Mouse (Mus musculus) limb, embryonic 14.5 days (tissue): ENCODE data around the gene Gas2. TPM values are rescaled to one million over a fixed set of nuclear protein-coding genes. Genes with fewer than 3 reads are reported as not detected.

Experiments used
- ATAC-seq: fragments of 200-750 bp; cut with Nextera tagmentation; 2 replicates; pipeline ENCODE4 v1.8.0; 2017; ENCODE audit warnings: low read depth, moderate number of reproducible peaks, moderate TSS enrichment; ENCODE audit not compliant: low FRiP score
- DNase-seq: peaks from one replicate; pipeline ENCODE4 v3.0.0-alpha.2; 2015; ENCODE audit warnings: low spot score
- H3K27ac ChIP-seq: fragments of 300-500 bp; sonication (generic); replicated peaks from 2 replicates; pipeline ENCODE4 v1.5.1; 2014; ENCODE audit warnings: low read depth, mild to moderate bottlenecking, low read length, moderate library complexity, mixed read lengths
- H3K27me3 ChIP-seq: fragments of 300-500 bp; sonication (generic); 2 replicates; pipeline ENCODE4 v1.6.1; 2014; ENCODE audit warnings: low read length, mixed read lengths; ENCODE audit not compliant: control insufficient read depth, insufficient read depth
- H3K36me3 ChIP-seq: fragments of 300-500 bp; sonication (generic); 2 replicates; pipeline ENCODE4 v1.6.1; 2014; ENCODE audit warnings: mild to moderate bottlenecking, low read length, moderate library complexity, mixed read lengths; ENCODE audit not compliant: control insufficient read depth, insufficient read depth
- H3K4me1 ChIP-seq: fragments of 300-500 bp; sonication (generic); 2 replicates; pipeline ENCODE4 v1.6.1; 2014; ENCODE audit warnings: antibody characterized with exemption, low read length, mixed read lengths; ENCODE audit not compliant: control insufficient read depth, insufficient read depth
- H3K4me2 ChIP-seq: fragments of 300-500 bp; sonication (generic); replicated peaks from 2 replicates; pipeline ENCODE4 v1.6.1; 2014; ENCODE audit warnings: low read depth, mild to moderate bottlenecking, low read length, moderate library complexity; ENCODE audit not compliant: severe bottlenecking
- H3K4me3 ChIP-seq: fragments of 300-500 bp; sonication (generic); replicated peaks from 2 replicates; pipeline ENCODE4 v1.5.1; 2014; ENCODE audit warnings: low read length
- H3K9ac ChIP-seq: fragments of 300-500 bp; sonication (generic); 2 replicates; pipeline ENCODE4 v1.6.1; 2014; ENCODE audit warnings: mild to moderate bottlenecking, low read depth, low read length, moderate library complexity; ENCODE audit not compliant: severe bottlenecking
- H3K9me3 ChIP-seq: fragments of 300-500 bp; sonication (generic); 2 replicates; pipeline ENCODE4 v1.6.1; 2016; ENCODE audit warnings: low read length; ENCODE audit not compliant: control insufficient read depth
- POLR2A ChIP-seq: fragments of 200-500 bp; IDR thresholded peaks from 2 replicates; pipeline ENCODE4 v1.8.0; 2012; ENCODE audit warnings: inconsistent platforms, mild to moderate bottlenecking, moderate library complexity, borderline replicate concordance; ENCODE audit not compliant: insufficient read depth, insufficient read length; ENCODE audit errors: extremely low read depth
- WGBS: fragments of 180-500 bp; shearing (Covaris S2); extraction: QIAGEN DNeasy Blood & Tissue Kit; methylation state at CpG from one replicate; pipeline ENCODE4 v1.1.7; 2014; 5-methylcytosine and 5-hydroxymethylcytosine counted together
- polyA plus RNA-seq, 2 experiments: library from polyadenylated mRNA; depleted of rRNA in 1 of 2; stranded (reverse) in 1 of 2; unstranded in 1 of 2; fragments of >200 nt; fragmentation: Nextera tagmentation in 1 of 2; extraction: Ambion mirVana in 1 of 2; gene quantifications; 2 replicates each; pipeline versions ENCODE4 v1.2.1 to v1.2.3; 2012 to 2014

Gene Gas2
- polyA plus RNA-seq, 2 experiments, result 178 to 211 TPM

DNA sequence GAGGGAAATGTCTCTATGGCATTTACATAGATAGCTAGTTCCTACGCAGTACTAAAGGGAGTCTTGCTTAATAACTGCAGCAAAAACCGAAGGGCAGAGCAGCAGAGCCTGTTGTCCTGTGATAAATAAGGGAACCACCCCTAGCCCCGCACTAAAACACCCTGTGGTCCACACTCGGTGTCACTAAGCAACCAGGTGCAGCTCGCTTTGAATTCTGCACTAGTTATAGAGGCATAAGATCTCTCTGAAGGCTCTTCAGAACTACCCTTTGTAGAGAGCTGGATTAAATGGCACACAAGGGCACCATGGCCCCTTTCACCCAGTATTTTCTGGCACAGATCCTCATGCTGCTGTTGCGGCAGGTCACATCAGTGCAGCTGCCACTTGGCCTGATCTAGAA is 113.4 kb downstream of the Gas2 start:
- TF ChIP-seq POLR2A, result no peak
- Histone ChIP-seq H3K27ac (no peak overlapping the region), H3K4me1 (peaks cover 3% of the 10 kb centered on the region), H3K27me3 (no peaks in the 10 kb centered on the region), H3K9me3 (no peaks in the 10 kb centered on the region), H3K4me3 (no peak overlapping the region), H3K9ac (no peak overlapping the region), H3K4me2 (no peak overlapping the region), H3K36me3 (no peaks in the 10 kb centered on the region)
- 52% methylated on average over 6 of the region's 6 CpGs for WGBS
- no peak for DNase-seq
- no peak for ATAC-seq

DNA sequence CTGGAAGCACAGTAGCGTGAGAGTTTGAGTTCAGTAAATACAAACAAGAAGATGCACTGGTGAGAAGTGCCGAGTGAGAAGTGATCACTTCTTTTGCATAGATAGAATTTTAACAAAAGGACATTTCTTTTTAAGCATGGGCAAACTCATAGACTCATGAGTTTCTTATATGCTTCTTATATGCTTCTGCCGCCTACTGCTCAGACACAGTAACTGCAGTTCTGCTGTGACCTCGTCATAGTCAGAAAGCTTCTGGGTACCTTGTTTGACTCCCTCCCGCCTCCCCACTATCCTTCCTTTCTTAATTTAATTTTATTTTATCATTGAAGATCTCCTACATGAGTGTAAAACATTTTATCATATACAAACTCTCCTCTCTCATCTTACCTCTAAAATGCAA is 117.5 kb downstream of the Gas2 start:
- no peak overlapping the region for H3K4me3 ChIP-seq
- ATAC-seq, result no peak
- no peak for DNase-seq

DNA sequence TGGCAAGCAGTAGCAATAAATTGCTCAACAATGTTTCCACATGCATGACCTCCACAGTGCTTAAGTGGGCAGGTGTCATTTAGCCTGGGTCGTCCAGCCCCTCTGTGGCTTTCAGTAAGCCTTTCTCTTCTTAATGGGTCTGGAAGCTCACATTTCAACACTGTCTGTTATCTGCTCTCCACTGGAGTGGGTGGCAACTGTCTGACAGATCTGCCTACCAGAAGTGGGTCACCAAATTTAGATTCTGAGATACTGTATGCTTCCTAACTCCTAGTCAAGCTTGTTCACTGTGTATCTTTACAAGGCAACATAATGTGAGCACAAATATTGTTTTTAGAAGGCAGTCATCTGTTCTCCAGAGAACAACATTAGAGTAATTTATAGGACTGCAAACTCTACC is 120.5 kb downstream of the Gas2 start:
- ATAC-seq (peak; percentile 48; the same call in 1 of the 2 replicates), DNase-seq (no peak)
- Histone ChIP-seq H3K4me3 (no peak overlapping the region), H3K27ac (no peak overlapping the region), H3K36me3 (peaks cover 20% of the 10 kb centered on the region), H3K4me1 (no peaks in the 10 kb centered on the region), H3K9me3 (no peaks in the 10 kb centered on the region), H3K9ac (no peak overlapping the region), H3K4me2 (no peak overlapping the region), H3K27me3 (no peaks in the 10 kb centered on the region)
- no peak for TF ChIP-seq POLR2A
- WGBS, result 19% methylated on average over 1 of the region's 1 CpGs

More for the DNA sequence above, 117.5 kb downstream of the Gas2 start:
- WGBS, result 40% methylated on average over 5 of the region's 5 CpGs
- no peak for TF ChIP-seq POLR2A
- no peak overlapping the region for H3K9ac ChIP-seq
- no peak overlapping the region for H3K27ac ChIP-seq
- H3K36me3 ChIP-seq, result peaks cover 14% of the 10 kb centered on the region
- H3K4me1 ChIP-seq, result no peaks in the 10 kb centered on the region
- H3K27me3 ChIP-seq, result no peaks in the 10 kb centered on the region
- H3K4me2 ChIP-seq, result no peak overlapping the region
- no peaks in the 10 kb centered on the region for H3K9me3 ChIP-seq

DNA sequence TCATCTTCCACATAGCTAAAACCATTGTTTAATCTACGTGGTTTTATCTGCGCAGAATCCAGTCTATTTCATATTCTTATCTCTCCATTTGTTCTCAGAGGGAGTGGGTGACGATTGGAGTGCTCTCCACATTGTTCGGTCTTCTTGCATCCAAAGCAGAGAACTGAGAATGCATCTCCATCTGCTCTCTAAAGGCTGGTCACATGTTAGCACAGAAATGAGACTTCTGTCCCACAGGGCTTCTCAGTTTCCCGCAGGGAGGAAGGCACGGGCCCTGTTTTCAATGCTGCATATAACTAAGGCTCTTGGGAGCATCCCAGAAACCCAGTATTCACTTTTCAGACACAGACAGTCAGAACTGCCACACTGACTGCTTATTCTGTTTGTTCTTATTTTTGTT is 123.9 kb downstream of the Gas2 start:
- Histone ChIP-seq H3K36me3 (peaks cover 20% of the 10 kb centered on the region), H3K4me1 (no peaks in the 10 kb centered on the region), H3K9ac (no peak overlapping the region), H3K4me2 (no peak overlapping the region), H3K27me3 (no peaks in the 10 kb centered on the region), H3K9me3 (no peaks in the 10 kb centered on the region), H3K4me3 (no peak overlapping the region), H3K27ac (no peak overlapping the region)
- 90% methylated on average over 6 of the region's 6 CpGs for WGBS
- TF ChIP-seq POLR2A, result no peak
- no peak for ATAC-seq
- DNase-seq, result no peak

DNA sequence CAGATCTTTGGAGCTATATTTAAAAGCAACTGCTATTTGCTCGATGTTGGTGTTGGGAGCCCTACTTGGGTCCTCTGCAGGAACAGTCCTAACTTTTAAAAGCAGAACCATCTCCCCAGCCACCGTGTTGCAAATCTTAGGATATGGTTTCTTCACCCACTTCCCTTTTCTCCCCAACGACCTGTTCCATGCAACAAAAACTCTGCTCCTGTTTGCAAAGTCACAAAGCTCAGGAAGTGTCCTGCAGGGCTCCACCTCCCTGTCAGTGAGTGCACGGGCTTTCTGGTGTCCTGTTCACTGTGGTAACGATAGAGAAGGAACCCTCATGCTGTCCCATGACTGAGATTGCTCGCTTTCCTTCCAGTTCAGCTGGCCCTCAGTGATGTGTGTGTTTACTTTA is 125.1 kb downstream of the Gas2 start:
- TF ChIP-seq POLR2A, result no peak
- H3K9ac ChIP-seq, result no peak overlapping the region
- H3K4me3 ChIP-seq, result no peak overlapping the region
- WGBS, result 55% methylated on average over 6 of the region's 6 CpGs
- no peaks in the 10 kb centered on the region for H3K9me3 ChIP-seq
- H3K4me1 ChIP-seq, result no peaks in the 10 kb centered on the region
- no peaks in the 10 kb centered on the region for H3K27me3 ChIP-seq
- no peak overlapping the region for H3K4me2 ChIP-seq
- no peak for DNase-seq
- H3K27ac ChIP-seq, result no peak overlapping the region
- H3K36me3 ChIP-seq, result peaks cover 16% of the 10 kb centered on the region
- ATAC-seq, result no peak

DNA sequence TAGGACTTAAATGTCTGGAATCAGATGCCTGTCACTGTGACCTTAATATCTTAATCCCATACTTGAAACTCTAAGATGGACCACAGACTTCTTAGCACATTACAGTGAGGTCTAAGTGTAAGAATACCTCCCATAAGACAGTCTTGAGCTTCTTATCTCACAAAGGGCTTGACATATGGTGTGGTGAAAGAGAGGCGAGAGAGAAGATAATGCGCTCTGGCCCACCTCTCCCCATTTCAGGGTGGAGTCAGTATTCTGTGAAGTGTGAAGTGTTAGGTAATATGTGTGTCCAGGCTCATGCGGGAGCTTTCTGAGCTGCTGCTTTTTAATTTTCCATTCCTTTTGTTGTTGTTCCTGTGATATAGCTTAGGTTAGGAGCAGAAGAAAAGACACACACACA is 129.2 kb downstream of the Gas2 start:
- Histone ChIP-seq H3K36me3 (peaks cover 13% of the 10 kb centered on the region), H3K4me1 (no peaks in the 10 kb centered on the region), H3K4me3 (no peak overlapping the region), H3K27ac (no peak overlapping the region), H3K9me3 (no peaks in the 10 kb centered on the region), H3K27me3 (no peaks in the 10 kb centered on the region), H3K4me2 (no peak overlapping the region), H3K9ac (no peak overlapping the region)
- WGBS, result 82% methylated on average over 3 of the region's 3 CpGs
- DNase-seq (no peak), ATAC-seq (no peak)
- no peak for TF ChIP-seq POLR2A
